ENCODE assay signal across 17 mouse cellular contexts in genomic region chr12:28288376-28288896, GRCm38 (mm10).
"Had no signal": no experiment of that assay in that cellular context is flagged by ENCODE, and none has a peak within 500 bp of the region (broad histone marks: within the 10 kb centered on the region; RNA-seq: fewer than 3 reads in every experiment).

No protein-coding gene starts in this region.

- H3K9ac ChIP-seq: lung, embryonic 15.5 days; midbrain, embryonic 13.5 days; midbrain, embryonic 15.5 days; neural tube, embryonic 12.5 days; stomach, embryonic 15.5 days had no signal

- DNase-seq: lung, adult 2 months; lung, postnatal 14 days; lung, postnatal 36 days; right cerebral cortex, postnatal 14 days; thymus, adult 2 months; thymus, postnatal 25 days; thymus, postnatal 4 days had no signal

- H3K4me3 ChIP-seq: lung, embryonic 15.5 days; megakaryocyte, embryonic 14.5 days; midbrain, embryonic 13.5 days; midbrain, embryonic 15.5 days; neural tube, embryonic 12.5 days; stomach, embryonic 15.5 days had no signal

- H3K27me3 ChIP-seq: lung, embryonic 15.5 days; megakaryocyte, embryonic 14.5 days; midbrain, embryonic 13.5 days; midbrain, embryonic 15.5 days; neural tube, embryonic 12.5 days; stomach, embryonic 15.5 days had no signal

- H3K9me3 ChIP-seq: lung, embryonic 15.5 days; megakaryocyte, embryonic 14.5 days; midbrain, embryonic 13.5 days; midbrain, embryonic 15.5 days; neural tube, embryonic 12.5 days; stomach, embryonic 15.5 days had no signal

- H3K4me2 ChIP-seq: lung, embryonic 15.5 days; midbrain, embryonic 11.5 days; midbrain, embryonic 13.5 days; midbrain, embryonic 15.5 days; neural tube, embryonic 12.5 days; stomach, embryonic 15.5 days had no signal

- H3K27ac ChIP-seq: lung, embryonic 15.5 days; macrophage; midbrain, embryonic 13.5 days; midbrain, embryonic 15.5 days; neural tube, embryonic 12.5 days; stomach, embryonic 15.5 days; stomach, postnatal 0 days had no signal

- H3K4me1 ChIP-seq: lung, embryonic 15.5 days; megakaryocyte, embryonic 14.5 days; midbrain, embryonic 13.5 days; midbrain, embryonic 15.5 days; neural tube, embryonic 12.5 days; stomach, embryonic 15.5 days had no signal

- H3K36me3 ChIP-seq: lung, embryonic 15.5 days; midbrain, embryonic 13.5 days; midbrain, embryonic 15.5 days; neural tube, embryonic 12.5 days; stomach, embryonic 15.5 days had no signal

- ATAC-seq: lung, postnatal 0 days; midbrain, embryonic 13.5 days; midbrain, embryonic 15.5 days had no signal
